Mouse (Mus musculus) embryonic stem cell, embryonic (primary cell): Measurements from ENCODE around the gene Grin2b.

ENCODE experiments used
- CTCF ChIA-PET, 4 experiments: fragments of 300-600 bp in 2 of 4; fragments of 350-600 bp in 2 of 4; sonication (Branson Sonifier 250); formaldehyde crosslinking; loops; one replicate each; lab custom pipeline; 2022; ENCODE audit warnings: inconsistent platforms in 2 of 4; lab: Charles Lee
- POLR2A ChIA-PET, 4 experiments: fragments of 300-600 bp in 2 of 4; fragments of 350-600 bp in 2 of 4; sonication (Branson Sonifier 250); formaldehyde crosslinking; loops; one replicate each; lab custom pipeline; 2022; ENCODE audit warnings: antibody characterized with exemption in 4 of 4, inconsistent platforms in 1 of 4; lab: Charles Lee

The Grin2b gene

DNA sequence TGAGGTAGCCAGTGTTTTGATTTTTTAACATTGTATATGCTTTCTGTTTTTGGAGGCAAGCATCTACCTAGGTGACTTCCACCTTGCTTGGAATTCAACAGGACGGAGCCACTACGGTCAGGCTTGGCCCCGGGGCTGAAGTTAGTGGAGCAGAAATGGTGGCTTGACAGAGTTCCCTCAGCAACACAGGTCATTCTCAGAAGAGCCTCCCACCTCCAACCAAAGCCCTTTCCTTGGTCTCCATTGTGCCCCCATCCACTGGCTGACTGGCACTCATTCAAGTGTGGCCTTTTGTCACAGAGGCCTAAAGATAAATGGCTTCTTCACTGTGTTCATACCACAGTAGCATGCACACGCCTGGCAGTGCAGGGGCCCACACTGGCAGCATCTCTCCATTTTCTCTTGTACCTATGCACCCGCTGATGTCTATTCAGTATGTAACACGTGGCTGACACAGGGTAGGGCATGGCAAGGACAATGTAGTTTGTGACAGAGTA lies 230.1 kb downstream of the Grin2b start:
- CTCF ChIA-PET: no interaction called here

DNA sequence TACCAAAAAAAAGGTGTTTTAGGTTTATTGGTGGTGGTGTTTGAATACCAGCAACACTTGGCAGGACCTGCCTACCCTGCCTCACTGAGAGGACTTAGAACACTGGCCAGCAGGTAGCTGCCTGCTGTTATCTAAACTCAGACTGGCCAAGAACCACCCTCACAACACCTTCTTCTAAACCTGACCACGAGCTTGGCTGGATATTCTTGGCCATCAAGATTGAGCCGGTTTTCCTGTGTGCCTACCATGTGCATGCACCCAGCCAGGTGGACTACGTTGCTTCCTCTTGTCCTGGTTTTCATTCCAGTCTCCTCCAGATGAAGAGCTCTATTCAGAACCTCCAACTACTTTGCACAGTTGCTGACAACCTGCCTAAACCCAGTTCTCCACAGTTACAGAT lies 240.4 kb downstream of the Grin2b start:
- CTCF ChIA-PET: interaction anchor here in 2 of 4 experiments (0.6 to 0.7 kb wide), 2 partner anchors 23 to 38 kb away, joined by 3 read pairs; no protein-coding TSS in a partner anchor
- POLR2A ChIA-PET: no interaction called here

More for the DNA sequence above, 230.1 kb downstream of the Grin2b start:
- POLR2A ChIA-PET: no interaction called here

DNA sequence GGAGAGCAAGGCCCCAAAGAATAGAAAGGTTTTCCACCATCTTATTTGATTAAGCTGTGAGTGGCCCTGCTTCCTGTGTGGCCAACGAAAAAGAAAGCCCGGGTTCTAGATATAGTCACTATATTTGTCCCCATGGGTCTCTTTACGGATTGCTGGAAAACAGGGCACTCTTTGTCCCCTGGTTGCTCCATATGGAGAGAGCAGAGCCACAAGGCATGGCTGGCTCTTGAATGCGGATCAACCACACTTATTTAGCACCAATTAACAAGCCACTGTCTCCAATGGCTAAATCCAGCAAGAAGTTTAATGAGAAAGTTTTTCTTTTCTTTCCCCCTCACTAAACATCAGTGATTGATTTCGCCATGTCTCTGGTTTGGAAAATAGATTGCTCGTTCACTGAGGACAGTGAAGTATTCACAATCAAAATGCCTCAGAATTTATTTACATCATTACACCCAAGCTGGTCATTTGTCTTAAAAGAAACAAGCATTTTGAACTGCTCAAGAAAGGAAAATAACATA lies 240.9 kb downstream of the Grin2b start:
- ChIA-PET CTCF (interaction anchor here in 2 of 4 experiments (0.6 to 0.7 kb wide), 2 partner anchors 23 to 38 kb away, joined by 3 read pairs; no protein-coding TSS in a partner anchor), POLR2A (no interaction called here)

DNA sequence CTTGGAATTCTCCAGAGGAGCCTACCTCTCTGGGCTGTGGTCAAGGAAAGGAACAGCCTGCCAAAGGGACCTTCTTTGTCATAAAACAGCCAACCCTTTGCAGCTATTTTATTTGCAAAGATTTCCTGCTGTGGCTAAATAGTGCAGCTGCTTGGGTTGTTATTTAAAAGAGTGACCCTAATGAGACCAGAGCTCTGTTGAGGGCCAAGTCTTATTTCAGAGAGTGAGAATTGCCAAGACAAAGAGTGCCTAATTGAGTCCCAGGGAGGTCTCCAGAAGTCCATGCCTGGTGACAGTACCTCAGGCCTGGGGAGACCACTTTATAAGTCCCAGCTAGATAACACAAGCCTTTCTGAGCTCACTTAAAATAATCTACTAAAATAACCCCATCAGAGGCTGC lies 255.6 kb downstream of the Grin2b start:
- CTCF ChIA-PET: interaction anchor here in 2 of 4 experiments (0.6 to 1.1 kb wide), 2 partner anchors 170 to 1512 kb away, joined by 3 to 6 read pairs; no protein-coding TSS in a partner anchor

DNA sequence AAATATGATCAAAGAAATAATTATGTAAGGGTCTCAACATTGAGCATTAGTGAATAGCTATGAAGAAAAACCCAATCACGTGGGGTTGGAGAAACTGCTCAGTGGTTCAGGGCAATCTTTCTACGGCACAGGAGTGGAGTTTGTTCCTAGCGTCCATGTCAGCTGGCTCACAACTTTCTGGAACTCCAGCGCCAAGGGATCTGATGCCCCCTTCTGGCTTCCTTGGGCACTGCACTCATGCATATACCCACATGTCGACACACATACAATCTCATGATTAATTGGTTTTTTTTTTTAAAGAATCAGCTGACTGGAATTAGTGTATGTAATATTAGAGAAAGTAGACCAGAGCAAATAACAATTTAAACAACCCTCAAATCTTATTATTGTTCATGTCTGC lies 258.7 kb downstream of the Grin2b start:
- ChIA-PET POLR2A (no interaction called here), CTCF (interaction anchor here in 2 of 4 experiments (0.7 to 1.0 kb wide), 2 partner anchors 9 to 39 kb away, joined by 3 to 6 read pairs; no protein-coding TSS in a partner anchor)

More for the DNA sequence above, 255.6 kb downstream of the Grin2b start:
- POLR2A ChIA-PET: no interaction called here

DNA sequence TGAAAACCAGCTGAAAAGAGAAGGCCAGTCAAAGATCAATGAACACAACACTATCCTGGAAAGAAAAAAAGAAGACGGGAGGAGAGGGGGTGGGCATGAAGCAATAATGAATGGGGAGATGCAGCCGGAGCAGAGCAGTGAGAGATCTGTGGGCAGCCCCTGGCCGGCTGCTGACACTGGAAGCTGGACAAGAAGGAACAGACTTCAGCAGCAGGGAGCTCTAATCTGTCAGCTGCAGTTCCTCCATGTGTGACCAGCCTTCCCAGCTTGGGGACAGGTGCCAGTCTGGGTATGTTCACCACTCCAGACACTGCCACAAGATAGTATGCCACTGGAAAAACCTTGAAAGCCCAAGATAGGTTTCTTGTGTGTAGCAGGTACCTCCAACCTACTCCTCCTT lies 261.2 kb downstream of the Grin2b start:
- ChIA-PET POLR2A (no interaction called here), CTCF (interaction anchor here in 1 of 4 experiments (0.6 to 0.8 kb wide), 2 partner anchors 8 to 871 kb away, joined by 3 to 7 read pairs; no protein-coding TSS in a partner anchor)

DNA sequence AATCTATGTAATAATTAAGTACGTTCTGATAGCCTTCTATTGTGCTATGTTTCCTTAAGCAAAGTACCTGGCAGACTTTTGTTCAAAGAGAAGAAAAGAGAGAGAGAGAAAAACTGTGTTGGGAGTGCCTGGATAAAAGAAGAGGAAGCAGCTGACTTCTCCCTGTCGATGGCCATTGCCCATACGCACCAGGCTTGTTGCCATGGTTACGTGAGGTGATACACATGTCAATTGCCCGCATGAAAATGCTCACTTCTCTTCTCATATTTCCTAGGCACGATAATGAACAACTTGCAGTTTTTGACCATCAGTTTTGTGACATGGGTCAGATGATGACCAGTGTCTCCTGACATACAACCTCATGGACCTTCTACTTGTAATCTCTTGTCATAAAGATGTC lies 262.2 kb downstream of the Grin2b start:
- ChIA-PET CTCF (no interaction called here), POLR2A (no interaction called here)

DNA sequence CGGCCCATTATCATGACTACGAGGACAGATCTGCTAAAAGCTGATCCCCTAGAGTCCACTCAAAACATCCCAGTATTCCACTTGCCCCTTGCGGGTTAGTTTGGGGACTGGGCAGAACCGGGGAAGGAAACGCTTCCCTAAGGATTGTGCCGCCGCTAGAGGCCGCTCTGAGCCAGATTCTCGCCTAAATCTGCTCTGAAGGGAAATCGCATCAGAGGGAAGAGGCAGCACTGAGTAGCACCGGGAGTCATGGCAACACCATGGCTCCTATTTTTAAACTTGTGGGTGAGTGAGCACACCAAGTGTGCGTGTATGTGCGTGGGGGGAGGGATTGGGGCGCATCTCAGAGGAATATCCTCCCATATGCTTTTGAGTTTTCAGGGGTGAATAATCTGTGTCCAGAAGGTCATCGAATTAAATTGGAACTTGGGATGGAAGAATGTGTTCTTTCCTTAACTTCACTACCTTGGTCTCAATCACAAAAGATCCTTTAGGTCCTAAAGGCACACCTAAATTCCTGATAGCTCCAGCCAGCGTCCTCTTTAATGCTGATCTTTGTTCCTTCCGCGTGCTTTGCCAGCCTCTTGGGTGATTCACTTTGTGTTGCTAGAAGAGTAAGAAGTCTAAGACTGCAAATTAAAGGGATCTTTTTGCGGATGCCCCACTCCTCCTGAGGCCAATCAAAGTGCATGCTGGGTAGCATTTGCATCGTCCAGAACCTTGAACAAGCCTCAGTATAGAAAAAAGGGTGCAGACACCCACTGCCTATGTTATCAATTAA lies 265.6 kb downstream of the Grin2b start:
- CTCF ChIA-PET: interaction anchor here in 2 of 4 experiments (0.8 to 1.3 kb wide), 2 partner anchors 266 kb away, joined by 3 to 4 read pairs; partner anchors contain the start of gene Grin2b (in 2 of the 2)

DNA sequence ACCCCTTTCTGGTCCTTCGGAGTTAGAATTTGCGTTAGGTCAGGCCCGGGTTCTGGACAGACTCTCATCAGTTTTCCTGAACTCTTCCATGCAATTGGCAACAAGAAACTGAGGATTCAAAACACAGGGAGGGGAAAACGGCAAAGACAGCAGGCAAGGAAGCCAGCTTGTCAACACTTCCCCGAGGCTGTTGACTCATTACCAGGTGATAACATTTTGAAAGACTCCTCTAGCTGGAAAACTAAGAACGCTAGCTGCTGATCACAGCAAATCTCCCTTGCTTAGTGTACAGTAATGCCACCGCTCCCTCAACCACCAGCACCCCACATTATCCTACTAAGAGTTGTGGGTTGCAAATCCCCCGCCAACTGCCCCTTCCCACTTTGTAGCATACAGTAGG lies 266.2 kb downstream of the Grin2b start:
- ChIA-PET CTCF (interaction anchor here in 3 of 4 experiments (0.5 to 1.3 kb wide), 4 partner anchors 171 to 420 kb away, joined by 3 to 4 read pairs (median 3); partner anchors contain the start of gene Grin2b (in 2 of the 3)), POLR2A (no interaction called here)

More for the DNA sequence above, 265.6 kb downstream of the Grin2b start:
- POLR2A ChIA-PET: no interaction called here

DNA sequence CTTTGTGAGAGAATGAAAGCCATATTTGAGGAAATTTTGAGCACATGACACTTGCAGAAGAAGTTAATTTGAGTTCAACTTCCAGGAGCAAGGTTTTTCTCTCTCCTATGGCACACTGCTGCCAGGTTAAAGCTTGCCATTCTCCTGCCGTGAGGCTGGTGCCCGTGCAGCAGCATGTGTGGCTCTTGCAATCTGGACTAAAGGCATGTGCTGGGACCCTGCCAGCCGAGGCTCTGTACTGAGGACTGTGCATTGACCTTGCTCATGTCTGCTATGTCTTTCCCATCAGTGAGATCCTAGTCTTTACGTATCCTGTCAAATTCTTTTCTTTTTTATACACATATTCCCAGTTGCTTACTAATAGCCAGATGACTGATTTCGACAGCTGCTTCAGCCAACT lies 268.9 kb downstream of the Grin2b start:
- ChIA-PET POLR2A (no interaction called here), CTCF (no interaction called here)

DNA sequence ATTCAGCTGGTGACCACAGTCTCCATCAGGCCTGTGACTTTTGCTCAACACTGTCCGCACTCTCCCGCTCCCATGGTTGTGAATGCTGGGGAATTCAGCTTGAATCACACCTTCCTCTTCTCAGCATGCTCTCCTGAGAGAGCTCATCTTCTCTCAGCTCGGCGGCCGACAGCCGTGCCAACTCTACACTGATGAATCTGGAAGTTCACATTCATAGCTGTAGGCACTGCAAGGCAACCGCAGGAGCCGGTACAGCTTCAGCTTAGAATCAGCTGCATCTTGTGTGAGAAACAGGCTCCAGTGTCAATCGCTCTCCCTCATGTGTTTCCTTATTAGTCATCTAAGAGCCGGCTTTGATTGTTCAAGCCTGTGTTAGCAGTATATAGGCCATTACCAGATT lies 272.9 kb downstream of the Grin2b start:
- ChIA-PET POLR2A (no interaction called here), CTCF (interaction anchor here in 1 of 4 experiments (0.5 kb wide), 1 partner anchor 453 kb away, joined by 5 read pairs; no protein-coding TSS in a partner anchor)

DNA sequence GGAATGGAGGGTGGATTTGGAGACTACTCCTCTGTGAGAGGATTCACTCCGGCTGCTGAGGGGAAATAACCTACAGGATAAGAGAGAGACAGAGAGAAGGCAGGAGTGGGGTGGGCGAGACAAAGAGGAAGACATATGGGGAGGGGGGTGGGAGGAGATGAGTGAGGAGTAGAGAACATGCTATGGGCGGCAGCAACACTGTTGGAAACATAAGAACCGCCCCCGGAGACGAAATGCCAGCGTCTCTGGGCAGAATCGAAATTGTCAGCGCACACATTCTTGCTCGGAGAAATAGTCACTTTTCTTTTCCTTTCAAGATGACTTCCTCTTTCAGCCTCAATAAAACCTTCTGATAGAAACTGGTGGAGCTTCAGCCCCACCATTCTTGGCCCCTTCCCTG lies 274.1 kb downstream of the Grin2b start:
- POLR2A ChIA-PET: no interaction called here
- CTCF ChIA-PET: no interaction called here

DNA sequence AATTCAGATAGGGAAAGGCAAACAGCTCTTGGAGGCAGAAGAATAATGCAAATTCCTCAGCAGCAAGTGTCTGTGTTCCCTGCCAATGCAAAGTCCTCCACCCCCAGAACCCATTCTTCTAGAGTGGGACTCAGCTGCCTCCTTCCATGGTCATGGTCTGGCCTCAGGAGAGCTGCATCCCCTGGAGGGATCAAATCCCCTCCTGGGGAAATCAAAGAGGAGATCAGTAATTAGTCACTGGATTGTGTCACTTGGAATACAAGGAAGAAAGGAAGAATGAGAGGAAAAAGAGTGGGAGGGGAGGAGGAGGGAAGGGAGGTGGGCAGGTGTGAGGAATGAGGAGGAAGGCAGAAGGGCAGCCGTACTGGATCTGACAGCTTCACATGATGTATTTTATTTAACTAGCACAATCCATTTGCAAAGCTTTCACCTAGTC lies 278.5 kb downstream of the Grin2b start:
- CTCF ChIA-PET: interaction anchor here in 2 of 4 experiments (0.5 to 0.7 kb wide), 2 partner anchors 38 to 748 kb away, joined by 3 to 6 read pairs; no protein-coding TSS in a partner anchor
- POLR2A ChIA-PET: no interaction called here

DNA sequence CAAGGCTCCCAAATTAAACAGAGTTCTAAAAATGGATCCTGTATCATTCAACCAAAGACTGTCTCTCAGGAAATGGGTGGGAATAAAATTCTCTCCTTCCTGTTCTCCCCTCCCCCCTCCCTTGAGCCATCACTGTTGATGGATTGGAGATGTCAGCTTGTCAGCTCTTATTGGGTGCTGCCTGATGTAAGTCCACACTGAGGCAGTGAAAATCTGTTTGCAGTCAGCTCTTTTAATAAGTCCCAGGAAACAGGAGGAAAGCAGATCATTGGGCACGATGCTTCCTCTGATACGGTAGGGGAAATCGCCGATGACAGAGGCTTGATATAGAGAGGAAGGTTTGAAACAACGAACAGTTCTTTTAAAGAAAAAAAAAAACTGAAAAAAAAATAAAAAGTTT lies 290.7 kb downstream of the Grin2b start:
- POLR2A ChIA-PET: interaction anchor here in 1 of 4 experiments (0.6 kb wide), 1 partner anchor 636 kb away, joined by 3 read pairs; no protein-coding TSS in a partner anchor
- CTCF ChIA-PET: no interaction called here

DNA sequence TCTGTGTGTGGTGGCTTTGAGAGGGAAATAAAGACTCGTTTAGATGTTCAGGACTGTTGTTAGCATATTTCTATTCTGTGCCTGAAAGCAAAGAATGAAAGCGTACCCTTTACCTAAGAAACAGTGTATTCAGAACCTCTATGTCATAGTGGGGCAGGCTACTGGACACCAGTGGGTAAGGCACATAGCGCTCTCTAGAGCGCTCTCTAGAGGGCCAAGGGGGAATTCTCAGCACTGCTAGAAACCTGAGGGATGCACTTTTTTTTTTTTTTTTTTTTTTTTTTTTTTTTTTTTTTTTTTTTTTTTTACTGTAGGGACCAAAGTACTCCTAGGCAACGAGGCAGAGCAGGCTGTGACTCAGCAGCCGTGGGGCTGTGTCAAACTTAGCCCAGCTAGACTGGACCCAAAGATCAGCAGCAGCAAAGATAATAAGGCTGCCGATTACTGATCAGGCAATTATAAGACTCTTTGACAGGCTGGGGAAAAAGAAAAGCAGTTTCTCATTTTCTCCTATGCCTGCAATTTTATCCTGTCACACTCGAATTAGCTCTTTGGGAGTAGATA lies 297.1 kb downstream of the Grin2b start:
- CTCF ChIA-PET: no interaction called here
- POLR2A ChIA-PET: interaction anchor here in 1 of 4 experiments (0.5 kb wide), 1 partner anchor 76 kb away, joined by 8 read pairs; no protein-coding TSS in a partner anchor

DNA sequence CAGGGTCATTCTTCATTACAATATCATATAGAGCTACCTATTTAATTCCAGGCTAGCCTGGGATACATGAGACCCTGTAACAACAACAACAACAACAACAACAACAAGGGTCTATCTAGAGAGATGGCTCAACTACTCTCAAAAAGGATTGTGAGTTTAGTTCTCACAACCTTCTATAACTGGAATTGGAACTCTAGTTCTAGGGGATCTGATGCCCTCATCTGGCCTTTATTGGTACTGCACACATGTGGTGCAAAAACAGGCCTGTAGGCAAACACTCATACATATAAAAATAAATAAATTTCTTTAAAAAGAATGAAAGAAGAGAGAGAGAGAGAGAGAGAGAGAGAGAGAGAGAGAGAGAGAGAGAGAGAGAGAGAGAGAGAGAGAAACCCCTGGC lies 298.7 kb downstream of the Grin2b start:
- POLR2A ChIA-PET: interaction anchor here in 1 of 4 experiments (0.7 kb wide), 1 partner anchor 650 kb away, joined by 3 read pairs; no protein-coding TSS in a partner anchor

DNA sequence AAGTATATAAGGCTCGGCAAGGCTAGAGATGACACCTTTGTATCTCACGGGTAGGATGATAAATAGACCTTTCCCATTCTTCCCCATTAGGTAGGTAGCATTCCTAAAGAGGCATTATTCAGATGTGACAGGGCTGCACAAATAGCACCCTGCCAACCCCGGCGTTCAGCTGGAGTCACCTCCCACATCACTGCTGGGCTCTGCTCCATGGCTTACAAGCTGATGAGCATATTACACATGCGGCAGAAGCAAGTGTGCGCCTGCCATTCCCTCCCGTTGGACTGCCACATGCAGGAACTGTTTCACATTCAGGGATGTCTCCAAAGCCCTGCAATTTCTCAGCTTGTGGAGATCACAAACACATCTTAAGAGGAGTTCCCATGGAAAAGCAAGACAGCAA lies 307.5 kb downstream of the Grin2b start:
- POLR2A ChIA-PET: no interaction called here
- CTCF ChIA-PET: no interaction called here

More for the DNA sequence above, 298.7 kb downstream of the Grin2b start:
- CTCF ChIA-PET: interaction anchor here (0.6 to 2.1 kb wide), 11 partner anchors 40 to 1070 kb away, joined by 3 to 7 read pairs (median 3); no protein-coding TSS in a partner anchor

DNA sequence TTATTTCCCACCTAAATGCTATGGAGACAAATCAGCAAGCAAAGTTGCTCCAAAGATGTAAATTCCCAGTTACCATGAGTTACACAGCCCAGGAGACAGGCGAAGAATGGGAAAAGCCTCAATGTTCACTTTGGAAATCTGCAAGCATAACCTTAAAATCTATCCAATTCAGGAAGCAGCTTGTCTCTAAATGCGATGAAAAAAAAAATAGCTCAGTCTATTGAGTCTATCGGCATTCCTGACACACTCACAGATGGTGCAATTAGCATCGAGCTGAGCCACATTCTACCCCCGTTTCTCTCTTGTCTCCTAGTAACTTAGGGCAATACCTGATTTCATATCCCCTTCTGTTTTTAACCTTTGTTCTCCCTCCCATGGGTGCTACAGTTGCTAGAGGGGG lies 309.3 kb downstream of the Grin2b start:
- CTCF ChIA-PET: no interaction called here
- POLR2A ChIA-PET: no interaction called here

DNA sequence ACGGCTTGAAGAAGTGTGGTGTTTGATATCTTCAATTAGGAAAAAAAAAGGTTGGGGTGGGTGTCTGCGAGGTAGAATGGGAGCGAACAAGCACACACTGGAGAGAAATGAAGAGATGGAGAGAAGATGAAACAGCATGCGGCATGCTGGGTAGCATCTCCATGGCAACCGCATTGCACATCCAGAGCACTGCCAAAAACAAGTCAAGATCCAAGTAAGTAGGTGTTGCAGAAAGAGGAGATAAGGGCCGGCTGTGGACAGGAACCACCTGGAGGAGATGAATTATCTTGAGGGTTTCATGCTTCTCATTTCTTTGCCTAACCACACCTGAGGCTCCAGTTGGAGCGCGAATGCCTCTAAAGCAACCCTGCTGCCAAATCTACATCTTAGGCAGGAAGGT lies 313.8 kb downstream of the Grin2b start:
- ChIA-PET POLR2A (no interaction called here), CTCF (no interaction called here)
